Mouse (Mus musculus): ENCODE results near the gene Cyp4v3. TPM values are rescaled to one million over a fixed set of nuclear protein-coding genes. Genes with fewer than 3 reads are reported as not detected.
"Not testable (repeated sequence)": the region's sequence is repeated elsewhere in the genome, so short reads cannot be mapped to it uniquely, and the experiment has no call there.

Cyp4v3 gene
- polyA plus RNA-seq, 1 experiment from 2014 or later: 1.8 TPM

- no peak overlapping the region for H3K4me2 ChIP-seq
Measured at GRCm38 (mm10) chr8:45345031-45345430, 12.0 kb upstream of the Cyp4v3 start.

GRCm38 (mm10) chr8:45344298-45344697 lies 11.3 kb upstream of the Cyp4v3 start:
- Histone ChIP-seq H3K36me3 (peaks cover 21% of the 10 kb centered on the region), H3K27ac (replicated peaks) (no peak overlapping the region), H3K4me2 (no peak overlapping the region), H3K27me3 (replicated peaks) (no peaks in the 10 kb centered on the region), H3K9ac (replicated peaks) (no peak overlapping the region), H3K4me1 (no peaks in the 10 kb centered on the region), H3K4me3 (replicated peaks) (no peak overlapping the region), H3K9me3 (replicated peaks) (no peaks in the 10 kb centered on the region)
- no peak for ATAC-seq (ENCODE audit: low FRiP score)
- WGBS: 86% methylated on average over 8 of the region's 8 CpGs

More at GRCm38 (mm10) chr8:45345031-45345430, 12.0 kb upstream of the Cyp4v3 start:
- no peak overlapping the region for H3K9ac ChIP-seq (replicated peaks)
- no peak overlapping the region for H3K27ac ChIP-seq (replicated peaks)
- H3K9me3 ChIP-seq (replicated peaks): no peaks in the 10 kb centered on the region
- ATAC-seq (ENCODE audit: low FRiP score): no peak
- H3K27me3 ChIP-seq (replicated peaks): no peaks in the 10 kb centered on the region
- H3K4me1 ChIP-seq: no peaks in the 10 kb centered on the region
- 20% methylated on average over 6 of the region's 6 CpGs for WGBS
- H3K4me3 ChIP-seq (replicated peaks): no peak overlapping the region
- peaks cover 21% of the 10 kb centered on the region for H3K36me3 ChIP-seq

GRCm38 (mm10) chr8:45341630-45342628 lies 8.9 kb upstream of the Cyp4v3 start:
- Histone ChIP-seq H3K27me3 (replicated peaks) (no peaks in the 10 kb centered on the region), H3K4me1 (no peaks in the 10 kb centered on the region), H3K36me3 (peaks cover 19% of the 10 kb centered on the region), H3K9ac (replicated peaks) (no peak overlapping the region), H3K4me3 (replicated peaks) (no peak overlapping the region), H3K4me2 (no peak overlapping the region), H3K27ac (replicated peaks) (no peak overlapping the region), H3K9me3 (replicated peaks) (no peaks in the 10 kb centered on the region)
- 77% methylated on average over 12 of the region's 12 CpGs for WGBS
- no peak for ATAC-seq (ENCODE audit: low FRiP score)

GRCm38 (mm10) chr8:45333493-45333892 lies 477 bp upstream of the Cyp4v3 start:
- no peak overlapping the region for H3K27ac ChIP-seq (replicated peaks)
- H3K9me3 ChIP-seq (replicated peaks): no peaks in the 10 kb centered on the region
- ATAC-seq (ENCODE audit: low FRiP score): peak; percentile 32; the same call in 1 of the 2 replicates
- peak overlapping the region; percentile 97 for H3K4me2 ChIP-seq
- H3K36me3 ChIP-seq: no peaks in the 10 kb centered on the region
- peaks cover 14% of the 10 kb centered on the region for H3K27me3 ChIP-seq (replicated peaks)
- 3% methylated on average over 8 of the region's 8 CpGs for WGBS
- peaks cover 12% of the 10 kb centered on the region for H3K4me1 ChIP-seq
- peak overlapping the region; percentile 54 for H3K9ac ChIP-seq (replicated peaks)
- peak overlapping the region; percentile 52 for H3K4me3 ChIP-seq (replicated peaks)

- WGBS: 78% methylated on average over 3 of the region's 3 CpGs
- ATAC-seq (ENCODE audit: low FRiP score): no peak
- peaks cover 14% of the 10 kb centered on the region for H3K27me3 ChIP-seq (replicated peaks)
- H3K4me2 ChIP-seq: no peak overlapping the region
- no peak overlapping the region for H3K9ac ChIP-seq (replicated peaks)
- H3K36me3 ChIP-seq: no peaks in the 10 kb centered on the region
- H3K27ac ChIP-seq (replicated peaks): no peak overlapping the region
- no peak overlapping the region for H3K4me3 ChIP-seq (replicated peaks)
- H3K9me3 ChIP-seq (replicated peaks): no peaks in the 10 kb centered on the region
- peaks cover 12% of the 10 kb centered on the region for H3K4me1 ChIP-seq
Measured at GRCm38 (mm10) chr8:45330856-45331255, 2.2 kb downstream of the Cyp4v3 start.

- Histone ChIP-seq H3K27me3 (replicated peaks) (peaks cover 14% of the 10 kb centered on the region), H3K27ac (replicated peaks) (no peak overlapping the region), H3K4me3 (replicated peaks) (no peak overlapping the region), H3K36me3 (no peaks in the 10 kb centered on the region), H3K4me2 (no peak overlapping the region), H3K9me3 (replicated peaks) (no peaks in the 10 kb centered on the region), H3K9ac (replicated peaks) (no peak overlapping the region), H3K4me1 (peaks cover 12% of the 10 kb centered on the region)
- no peak for ATAC-seq (ENCODE audit: low FRiP score)
- 97% methylated on average over 6 of the region's 6 CpGs for WGBS
Measured at GRCm38 (mm10) chr8:45329206-45329980, 3.6 kb downstream of the Cyp4v3 start.

- H3K27me3 ChIP-seq (replicated peaks); H3K9ac ChIP-seq (replicated peaks); H3K4me2 ChIP-seq; H3K36me3 ChIP-seq; ATAC-seq (ENCODE audit: low FRiP score); H3K27ac ChIP-seq (replicated peaks); H3K9me3 ChIP-seq (replicated peaks); H3K4me1 ChIP-seq; H3K4me3 ChIP-seq (replicated peaks): not testable (repeated sequence)
Measured at GRCm38 (mm10) chr8:45327076-45327475, 5.9 kb downstream of the Cyp4v3 start.

- 86% methylated on average over 4 of the region's 4 CpGs for WGBS
- H3K27ac ChIP-seq (replicated peaks): no peak overlapping the region
- H3K4me3 ChIP-seq (replicated peaks): no peak overlapping the region
- H3K9ac ChIP-seq (replicated peaks): no peak overlapping the region
- H3K36me3 ChIP-seq: no peaks in the 10 kb centered on the region
- H3K27me3 ChIP-seq (replicated peaks): no peaks in the 10 kb centered on the region
- H3K4me1 ChIP-seq: no peaks in the 10 kb centered on the region
- ATAC-seq (ENCODE audit: low FRiP score): no peak
- H3K4me2 ChIP-seq: no peak overlapping the region
- H3K9me3 ChIP-seq (replicated peaks): no peaks in the 10 kb centered on the region
Measured at GRCm38 (mm10) chr8:45324151-45324550, 8.9 kb downstream of the Cyp4v3 start.

- Histone ChIP-seq H3K36me3 (no peaks in the 10 kb centered on the region), H3K9ac (replicated peaks) (no peak overlapping the region), H3K27me3 (replicated peaks) (no peaks in the 10 kb centered on the region), H3K27ac (replicated peaks) (no peak overlapping the region), H3K9me3 (replicated peaks) (no peaks in the 10 kb centered on the region), H3K4me3 (replicated peaks) (no peak overlapping the region), H3K4me1 (no peaks in the 10 kb centered on the region), H3K4me2 (no peak overlapping the region)
- WGBS: 89% methylated on average over 2 of the region's 2 CpGs
- ATAC-seq (ENCODE audit: low FRiP score): no peak
Measured at GRCm38 (mm10) chr8:45321365-45321764, 11.7 kb downstream of the Cyp4v3 start.

- no peak for ATAC-seq (ENCODE audit: low FRiP score)
- no peak overlapping the region for H3K9ac ChIP-seq (replicated peaks)
- WGBS: 59% methylated on average over 1 of the region's 1 CpGs
- no peaks in the 10 kb centered on the region for H3K4me1 ChIP-seq
- H3K4me2 ChIP-seq: no peak overlapping the region
- H3K27ac ChIP-seq (replicated peaks): no peak overlapping the region
- H3K27me3 ChIP-seq (replicated peaks): no peaks in the 10 kb centered on the region
- H3K9me3 ChIP-seq (replicated peaks): no peaks in the 10 kb centered on the region
- no peak overlapping the region for H3K4me3 ChIP-seq (replicated peaks)
- H3K36me3 ChIP-seq: no peaks in the 10 kb centered on the region
Measured at GRCm38 (mm10) chr8:45320930-45321329, 12.1 kb downstream of the Cyp4v3 start.

- no peak for ATAC-seq (ENCODE audit: low FRiP score)
- no peak overlapping the region for H3K4me2 ChIP-seq
- no peaks in the 10 kb centered on the region for H3K9me3 ChIP-seq (replicated peaks)
- H3K4me1 ChIP-seq: no peaks in the 10 kb centered on the region
- H3K4me3 ChIP-seq (replicated peaks): no peak overlapping the region
- H3K27me3 ChIP-seq (replicated peaks): no peaks in the 10 kb centered on the region
- H3K36me3 ChIP-seq: no peaks in the 10 kb centered on the region
- no peak overlapping the region for H3K27ac ChIP-seq (replicated peaks)
- H3K9ac ChIP-seq (replicated peaks): no peak overlapping the region
- 89% methylated on average over 4 of the region's 4 CpGs for WGBS
Measured at GRCm38 (mm10) chr8:45310967-45311366, 22.0 kb downstream of the Cyp4v3 start.

- H3K4me1 ChIP-seq: no peaks in the 10 kb centered on the region
- no peaks in the 10 kb centered on the region for H3K9me3 ChIP-seq (replicated peaks)
- H3K9ac ChIP-seq (replicated peaks): no peak within 1 kb of the TSS
- H3K36me3 ChIP-seq: no peaks in the 10 kb centered on the region
- no peak within 1 kb of the TSS for H3K4me2 ChIP-seq
- ATAC-seq (ENCODE audit: low FRiP score): no peak
- no peak within 1 kb of the TSS for H3K4me3 ChIP-seq (replicated peaks)
- no peak within 1 kb of the TSS for H3K27ac ChIP-seq (replicated peaks)
- H3K27me3 ChIP-seq (replicated peaks): no peaks in the 10 kb centered on the region
- 92% methylated on average over 13 of the region's 13 CpGs for WGBS
Measured at GRCm38 (mm10) chr8:45308366-45308765, 24.6 kb downstream of the Cyp4v3 start, which contains the start of gene Gm45753. Gm45753 (minus strand) TSS chr8:45308466.
